Mouse (Mus musculus) lung, postnatal 0 days (tissue): ENCODE data around the gene Hist1h2af. TPM values are rescaled to one million over a fixed set of nuclear protein-coding genes. Genes with fewer than 3 reads are reported as not detected.

Source experiments
- ATAC-seq: fragments of 200-750 bp; cut with Nextera tagmentation; 2 replicates; pipeline ENCODE4 v1.8.0; 2017; ENCODE audit warnings: moderate library complexity
- DNase-seq: peaks from one replicate; pipeline ENCODE4 v3.0.0-alpha.2; 2016; ENCODE audit warnings: low spot score
- H3K27ac ChIP-seq: fragments of 300-500 bp; sonication (generic); 2 replicates; pipeline ENCODE4 v1.5.1; 2014; ENCODE audit warnings: antibody characterized with exemption, mild to moderate bottlenecking, low read length, mixed read lengths
- H3K27me3 ChIP-seq: fragments of 300-500 bp; sonication (generic); replicated peaks from 2 replicates; pipeline ENCODE4 v1.6.1; 2014; ENCODE audit warnings: low read length, mixed read lengths; ENCODE audit not compliant: insufficient read depth
- H3K36me3 ChIP-seq: fragments of 300-500 bp; sonication (generic); 2 replicates; pipeline ENCODE4 v1.6.1; 2014; ENCODE audit warnings: low read length, mixed read lengths; ENCODE audit not compliant: insufficient read depth
- H3K4me1 ChIP-seq: fragments of 300-500 bp; sonication (generic); 2 replicates; pipeline ENCODE4 v1.6.1; 2014; ENCODE audit warnings: antibody characterized with exemption, low read depth, low read length, mixed read lengths; ENCODE audit not compliant: insufficient read depth
- H3K4me2 ChIP-seq: fragments of 300-500 bp; sonication (generic); replicated peaks from 2 replicates; pipeline ENCODE4 v1.6.1; 2014; ENCODE audit warnings: low read depth, mild to moderate bottlenecking, low read length, moderate library complexity, mixed read lengths
- H3K4me3 ChIP-seq: fragments of 300-500 bp; sonication (generic); 2 replicates; pipeline ENCODE4 v1.5.1; 2014; ENCODE audit warnings: low read depth, low read length
- H3K9ac ChIP-seq: fragments of 300-500 bp; sonication (generic); replicated peaks from 2 replicates; pipeline ENCODE4 v1.6.1; 2014; ENCODE audit warnings: low read depth, mild to moderate bottlenecking
- H3K9me3 ChIP-seq: fragments of 300-500 bp; sonication (generic); 2 replicates; pipeline ENCODE4 v1.6.1; 2016; ENCODE audit warnings: low read length, mixed read lengths
- CTCF ChIP-seq: IDR thresholded peaks from 2 replicates; pipeline ENCODE4 v1.5.1; 2016; ENCODE audit warnings: antibody characterized with exemption, mild to moderate bottlenecking
- EP300 ChIP-seq: IDR thresholded peaks from 2 replicates; pipeline ENCODE4 v1.6.1; 2016; ENCODE audit warnings: antibody characterized with exemption, mild to moderate bottlenecking, control low read depth
- microRNA-seq: library from miRNA; unstranded; fragments of <30 nt; microRNA quantifications from one replicate; pipeline ENCODE4, GENCODE M21; 2016
- polyA plus RNA-seq: library from polyadenylated mRNA; unstranded; fragments of >200 nt; fragmentation: Nextera tagmentation; extraction: Ambion mirVana; gene quantifications from 2 replicates; pipeline ENCODE4 v1.2.1, GENCODE M21; 2015

Hist1h2af gene
- polyA plus RNA-seq, 1 experiment from 2014 or later = 1.3 TPM

- no peak overlapping the region for H3K9ac ChIP-seq
- no peak overlapping the region for H3K4me3 ChIP-seq
Measured at GRCm38 (mm10) chr13:23583387-23584068, 49.8 kb downstream of the Hist1h2af start.

More at GRCm38 (mm10) chr13:23583387-23584068, 49.8 kb downstream of the Hist1h2af start:
- DNase-seq (no peak), ATAC-seq (no peak)
- no peak overlapping the region; the same call in 1 of the 2 replicates for H3K4me2 ChIP-seq
- H3K36me3 ChIP-seq = no peaks in the 10 kb centered on the region
- no peak overlapping the region for H3K27ac ChIP-seq
- H3K9me3 ChIP-seq = no peaks in the 10 kb centered on the region
- H3K27me3 ChIP-seq = no peaks in the 10 kb centered on the region
- TF ChIP-seq CTCF = no peak
- no peak for TF ChIP-seq EP300
- H3K4me1 ChIP-seq = peaks cover 10% of the 10 kb centered on the region

Small RNA genes within 50 kb of the gene (microRNA-seq; reads per million reads assigned to microRNA genes)
- gene Gm44297 (not detected), gene Gm44359 (not detected), gene Gm44394 (not detected), gene n-TStga1 (not detected)

Other genes with a start within 250 kb of the Hist1h2af start
- 27.1 and 30.9 TPM in 2 replicates for gene Zfp322a, start 164.7 kb upstream of the Hist1h2af start, polyA plus RNA-seq
- gene Abt1, start 110.0 kb upstream of the Hist1h2af start, polyA plus RNA-seq = 8.4 and 8.7 TPM in 2 replicates
- gene Btn1a1, start 68.0 kb upstream of the Hist1h2af start, polyA plus RNA-seq = 0.14 and 0.21 TPM in 2 replicates
- 0.06 and 0.07 TPM in 2 replicates for gene Btn2a2, start 45.0 kb upstream of the Hist1h2af start, polyA plus RNA-seq
- gene Hist1h4h, start 2.9 kb upstream of the Hist1h2af start, polyA plus RNA-seq = 5.5 and 7.0 TPM in 2 replicates
- 0.30 and 0.80 TPM in 2 replicates for gene Hist1h3g, start 1.5 kb downstream of the Hist1h2af start, polyA plus RNA-seq
- gene Hist1h2bh, start 9.5 kb downstream of the Hist1h2af start, polyA plus RNA-seq = 0.12 TPM in 1 of 2 replicates, not detected in the other
- gene Hist1h3f, start 10.1 kb downstream of the Hist1h2af start, polyA plus RNA-seq = 0.32 and 0.33 TPM in 2 replicates
- gene Hist1h4f, start 17.7 kb downstream of the Hist1h2af start, polyA plus RNA-seq = 0.55 TPM in 1 of 2 replicates, not detected in the other
- 0.11 TPM in 2 replicates for gene Hist1h1d, start 19.4 kb downstream of the Hist1h2af start, polyA plus RNA-seq
- 1.6 and 1.7 TPM in 2 replicates for gene Hist1h3e, start 28.5 kb downstream of the Hist1h2af start, polyA plus RNA-seq
- gene Hist1h2ae, start 37.3 kb downstream of the Hist1h2af start, polyA plus RNA-seq = 7.1 and 7.9 TPM in 2 replicates
- gene Hist1h2bg, start 37.5 kb downstream of the Hist1h2af start, polyA plus RNA-seq = 1.3 and 1.9 TPM in 2 replicates
- gene Hist1h2bf, start 40.3 kb downstream of the Hist1h2af start, polyA plus RNA-seq = 0.48 and 0.87 TPM in 2 replicates
- 0.49 and 0.57 TPM in 2 replicates for gene Hist1h2ad, start 40.5 kb downstream of the Hist1h2af start, polyA plus RNA-seq
- 0.62 and 1.3 TPM in 2 replicates for gene Hist1h3d, start 41.9 kb downstream of the Hist1h2af start, polyA plus RNA-seq
- gene Hist1h4d, start 47.7 kb downstream of the Hist1h2af start, polyA plus RNA-seq = 31.4 and 36.9 TPM in 2 replicates
- gene Hist1h2be, start 87.2 kb downstream of the Hist1h2af start, polyA plus RNA-seq = 0.44 and 0.86 TPM in 2 replicates
- 7.8 and 9.9 TPM in 2 replicates for gene Hist1h1e, start 88.7 kb downstream of the Hist1h2af start, polyA plus RNA-seq
- gene Hist1h2ac, start 150.0 kb downstream of the Hist1h2af start, polyA plus RNA-seq = 0.32 and 0.54 TPM in 2 replicates
- gene Hist1h2bc, start 150.3 kb downstream of the Hist1h2af start, polyA plus RNA-seq = 67.5 and 69.5 TPM in 2 replicates
- 0.13 TPM in 1 of 2 replicates, not detected in the other for gene Hist1h1t, start 161.9 kb downstream of the Hist1h2af start, polyA plus RNA-seq
- 3.7 and 3.9 TPM in 2 replicates for gene Hist1h4c, start 164.5 kb downstream of the Hist1h2af start, polyA plus RNA-seq
- 25.3 and 26.3 TPM in 2 replicates for gene Hfe, start 176.9 kb downstream of the Hist1h2af start, polyA plus RNA-seq
- gene Hist1h1c, start 204.9 kb downstream of the Hist1h2af start, polyA plus RNA-seq = 38.9 and 43.3 TPM in 2 replicates
- 0.27 TPM in 1 of 2 replicates, not detected in the other for gene Hist1h3c, start 211.7 kb downstream of the Hist1h2af start, polyA plus RNA-seq
- 0.99 TPM in 1 of 2 replicates, not detected in the other for gene Hist1h2bb, start 212.8 kb downstream of the Hist1h2af start, polyA plus RNA-seq
- gene Hist1h2ab, start 217.2 kb downstream of the Hist1h2af start, polyA plus RNA-seq = 5.3 and 6.1 TPM in 2 replicates
- 2.6 and 3.0 TPM in 2 replicates for gene Hist1h3b, start 218.4 kb downstream of the Hist1h2af start, polyA plus RNA-seq
- gene Hist1h4b, start 223.1 kb downstream of the Hist1h2af start, polyA plus RNA-seq = 0.57 and 0.73 TPM in 2 replicates
- gene Hist1h4a, start 227.3 kb downstream of the Hist1h2af start, polyA plus RNA-seq = 0.26 and 0.38 TPM in 2 replicates
- 1.4 and 1.7 TPM in 2 replicates for gene Hist1h3a, start 228.5 kb downstream of the Hist1h2af start, polyA plus RNA-seq
- gene Hist1h1a, start 229.8 kb downstream of the Hist1h2af start, polyA plus RNA-seq = 0.33 and 0.64 TPM in 2 replicates
- gene Trim38, start 236.0 kb downstream of the Hist1h2af start, polyA plus RNA-seq = not detected in 2 replicates